Mouse (Mus musculus) thymus, adult 2 months (tissue): ENCODE results near the gene Vezf1. TPM values are rescaled to one million over a fixed set of nuclear protein-coding genes. Genes with fewer than 3 reads are reported as not detected.

Experiments used
- DNase-seq: peaks from one replicate; pipeline ENCODE4 v3.0.0; 2021
- H3K27ac ChIP-seq: fragments of 200-500 bp; 2 replicates; pipeline ENCODE4 v1.5.1; 2012; ENCODE audit warnings: low read length, control low read depth; ENCODE audit not compliant: control insufficient read depth, insufficient read depth
- H3K27me3 ChIP-seq: fragments of 200-500 bp; 2 replicates; pipeline ENCODE4 v1.6.1; 2012; ENCODE audit warnings: mild to moderate bottlenecking, low read length, moderate library complexity, mixed read lengths; ENCODE audit not compliant: control insufficient read depth, insufficient read depth
- H3K36me3 ChIP-seq: fragments of 200-500 bp; 2 replicates; pipeline ENCODE4 v1.6.1; 2012; ENCODE audit warnings: mild to moderate bottlenecking, low read length, moderate library complexity; ENCODE audit not compliant: control insufficient read depth, insufficient read depth
- H3K4me1 ChIP-seq: fragments of 200-500 bp; replicated peaks from 2 replicates; pipeline ENCODE4 v1.6.1; 2012; ENCODE audit warnings: low read length; ENCODE audit not compliant: control insufficient read depth, insufficient read depth
- H3K4me3 ChIP-seq: fragments of 200-500 bp; 2 replicates; pipeline ENCODE4 v1.5.1; 2012; ENCODE audit warnings: mild to moderate bottlenecking, low read length, control low read depth, moderate library complexity; ENCODE audit not compliant: control insufficient read depth, insufficient read depth
- CTCF ChIP-seq: fragments of 200-500 bp; IDR thresholded peaks from 2 replicates; pipeline ENCODE4 v1.5.1; 2012; ENCODE audit warnings: mild to moderate bottlenecking, control low read depth, low read length, moderate library complexity, borderline replicate concordance; ENCODE audit not compliant: control insufficient read depth, poor library complexity, insufficient read depth; ENCODE audit errors: extremely low read depth
- POLR2A ChIP-seq: fragments of 200-500 bp; IDR thresholded peaks from 2 replicates; pipeline ENCODE4 v1.6.1; 2012; ENCODE audit warnings: mild to moderate bottlenecking, low read length, control low read depth, moderate library complexity; ENCODE audit not compliant: control insufficient read depth, poor library complexity, insufficient read depth; ENCODE audit errors: extremely low read depth
- WGBS: fragments of 180-500 bp; shearing (Covaris S2); methylation state at CpG from one replicate; pipeline ENCODE4 v1.1.7; 2018; 5-methylcytosine and 5-hydroxymethylcytosine counted together
- polyA plus RNA-seq: library from polyadenylated mRNA; depleted of rRNA; stranded (reverse); fragments of >200 nt; gene quantifications from 2 replicates; pipeline ENCODE4 v1.2.3, GENCODE M21; 2012

Gene Vezf1
- polyA plus RNA-seq, 1 experiment = 35.4 TPM

GRCm38 (mm10) chr11:88046323-88046937, 21.6 kb upstream of the Vezf1 start:
- no peak for TF ChIP-seq CTCF
- TF ChIP-seq POLR2A = no peak
- H3K27ac ChIP-seq = no peak overlapping the region
- peaks cover 5% of the 10 kb centered on the region; the same call in 1 of the 2 replicates for H3K4me1 ChIP-seq
- H3K36me3 ChIP-seq = peaks cover 20% of the 10 kb centered on the region
- H3K27me3 ChIP-seq = no peaks in the 10 kb centered on the region
- H3K4me3 ChIP-seq = peak overlapping the region; percentile 6; the same call in 1 of the 2 replicates
- 48% methylated on average over 17 of the region's 17 CpGs for WGBS
- peak; percentile 25 for DNase-seq

DNA sequence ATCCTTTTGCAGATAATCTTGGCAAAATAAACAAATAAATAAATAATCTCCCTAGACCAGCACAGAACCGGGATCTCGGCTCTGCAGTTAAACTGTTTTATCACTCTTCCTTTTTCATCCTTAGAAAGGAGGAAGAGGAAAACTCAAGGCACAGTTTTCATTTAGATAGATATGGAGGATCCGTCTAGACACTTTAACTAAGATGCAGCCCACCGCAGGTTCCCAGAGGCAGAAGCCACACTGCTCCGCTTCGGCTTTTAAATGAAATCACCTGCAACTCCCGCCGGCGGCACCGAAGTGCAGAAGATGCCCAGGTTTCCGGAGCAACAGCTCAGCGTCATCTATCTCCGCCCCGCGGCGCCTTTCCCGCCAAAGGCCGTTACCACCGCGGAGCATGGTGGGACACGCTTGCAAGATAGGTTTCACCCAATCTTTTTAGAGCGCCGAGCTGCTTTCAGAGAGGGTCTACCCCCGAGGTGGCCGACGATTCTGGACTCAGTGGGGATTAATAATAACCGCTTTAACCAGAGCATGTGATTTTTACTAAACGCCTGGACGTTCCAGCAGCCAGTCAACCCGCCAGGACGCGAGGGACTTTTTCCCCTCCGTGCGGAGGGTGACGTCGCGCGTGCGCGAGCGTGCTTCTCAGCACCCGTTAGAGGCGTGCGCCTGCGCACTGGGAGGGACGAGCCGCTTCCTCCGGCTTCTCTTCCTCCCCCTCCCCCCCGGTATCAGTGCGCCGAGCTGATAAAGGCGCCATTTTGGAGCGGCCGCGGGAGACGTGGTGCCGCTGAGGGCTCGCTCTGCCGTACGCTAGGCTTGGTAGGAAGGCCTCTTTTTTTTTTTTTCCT, 20.9 kb upstream of the Vezf1 start, which contains the start of gene Srsf1:
Srsf1 (plus strand) TSS at position 430 of the 851 bp plus-strand sequence.
- peak within 1 kb of the TSS; percentile 91 for H3K27ac ChIP-seq
- under 1% methylated on average over 60 of the region's 60 CpGs for WGBS
- H3K4me3 ChIP-seq = peak within 1 kb of the TSS; percentile 81
- peaks cover 5% of the 10 kb centered on the region; the same call in 1 of the 2 replicates for H3K4me1 ChIP-seq
- peak; percentile 97 for DNase-seq
- peaks cover 20% of the 10 kb centered on the region for H3K36me3 ChIP-seq
- H3K27me3 ChIP-seq = no peaks in the 10 kb centered on the region
- TF ChIP-seq CTCF = 0 out of 2 replicates have a peak, but pooled peaks have one; percentile 16
- peak; percentile 94 for TF ChIP-seq POLR2A

GRCm38 (mm10) chr11:88047871-88048531, 20.1 kb upstream of the Vezf1 start:
- TF ChIP-seq POLR2A (no peak), CTCF (no peak)
- under 1% methylated on average over 76 of the region's 76 CpGs for WGBS
- Histone ChIP-seq H3K4me3 (peak overlapping the region; percentile 81), H3K4me1 (peaks cover 5% of the 10 kb centered on the region; the same call in 1 of the 2 replicates), H3K27ac (peak overlapping the region; percentile 91), H3K36me3 (peaks cover 27% of the 10 kb centered on the region), H3K27me3 (no peaks in the 10 kb centered on the region)
- DNase-seq = peak; percentile 70

DNA sequence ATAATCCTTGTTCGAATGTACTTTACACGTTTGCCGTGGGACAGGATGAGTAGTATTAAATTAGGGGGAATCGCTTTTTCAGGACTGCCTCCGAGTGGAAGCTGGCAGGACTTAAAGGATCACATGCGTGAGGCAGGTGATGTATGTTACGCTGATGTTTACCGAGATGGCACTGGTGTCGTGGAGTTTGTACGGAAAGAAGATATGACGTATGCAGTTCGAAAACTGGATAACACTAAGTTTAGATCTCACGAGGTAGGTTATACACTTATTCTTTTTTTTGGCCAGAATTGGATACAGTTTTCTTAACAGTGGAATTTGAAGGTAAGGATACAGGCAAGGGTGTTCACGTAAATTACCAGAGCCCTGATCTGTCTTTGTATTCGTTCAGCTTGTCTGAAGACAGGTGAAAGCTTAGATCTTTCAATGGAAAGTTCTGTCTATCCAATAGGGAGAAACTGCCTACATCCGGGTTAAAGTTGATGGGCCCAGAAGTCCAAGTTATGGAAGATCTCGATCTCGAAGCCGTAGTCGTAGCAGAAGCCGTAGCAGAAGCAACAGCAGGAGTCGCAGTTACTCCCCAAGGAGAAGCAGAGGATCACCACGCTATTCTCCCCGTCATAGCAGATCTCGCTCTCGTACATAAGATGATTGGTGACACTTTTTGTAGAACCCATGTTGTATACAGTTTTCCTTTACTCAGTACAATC, 19.0 kb upstream of the Vezf1 start:
- H3K36me3 ChIP-seq = peaks cover 27% of the 10 kb centered on the region
- H3K4me1 ChIP-seq = peaks cover 5% of the 10 kb centered on the region; the same call in 1 of the 2 replicates

DNA sequence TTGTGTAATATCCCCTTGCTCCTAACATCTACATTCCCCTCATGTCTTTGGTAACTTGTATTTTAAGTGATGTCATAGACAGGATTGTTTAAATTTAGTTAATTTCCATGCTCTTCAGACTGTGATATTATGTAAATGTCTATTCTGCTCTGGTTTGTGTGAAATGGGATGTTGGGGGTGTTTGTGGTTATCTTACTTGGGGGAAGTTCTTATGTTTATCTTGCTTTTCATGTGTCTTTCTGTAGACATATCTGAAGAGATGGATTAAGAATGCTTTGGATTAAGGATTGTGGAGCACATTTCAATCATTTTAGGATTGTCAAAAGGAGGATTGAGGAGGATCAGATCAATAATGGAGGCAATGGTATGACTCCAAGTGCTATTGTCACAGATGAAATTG, 18.3 kb upstream of the Vezf1 start:
- Histone ChIP-seq H3K36me3 (peaks cover 27% of the 10 kb centered on the region), H3K27ac (no peak overlapping the region), H3K4me3 (no peak overlapping the region), H3K27me3 (no peaks in the 10 kb centered on the region), H3K4me1 (peaks cover 5% of the 10 kb centered on the region; the same call in 1 of the 2 replicates)
- TF ChIP-seq CTCF = no peak
- DNase-seq = no peak

More for the DNA sequence above, 19.0 kb upstream of the Vezf1 start:
- no peak for TF ChIP-seq POLR2A
- TF ChIP-seq CTCF = no peak
- Histone ChIP-seq H3K27ac (no peak overlapping the region), H3K27me3 (no peaks in the 10 kb centered on the region), H3K4me3 (peak overlapping the region; percentile 30; the same call in 1 of the 2 replicates)
- 13% methylated on average over 26 of the region's 26 CpGs for WGBS
- DNase-seq = peak; percentile 10
